Mouse (Mus musculus) erythroblast, embryonic 14.5 days (primary cell): ENCODE measurements around the gene Thrap3.

Experiments
- GATA1 ChIP-seq: IDR thresholded peaks from 2 replicates; pipeline ENCODE4 v1.6.1; 2012; ENCODE audit warnings: low read length, inconsistent platforms, mixed read lengths
- TAL1 ChIP-seq: IDR thresholded peaks from 3 replicates; pipeline ENCODE4 v1.6.1; 2012; ENCODE audit warnings: low read length, inconsistent platforms, mixed read lengths

- TF ChIP-seq GATA1: no peak
- TF ChIP-seq TAL1: no peak
These were observed 40.6 kb downstream of the Thrap3 start for GRCm38 (mm10) chr4:126161986-126162385.
